Mouse (Mus musculus): ENCODE data around the gene Vmn1r3.
"Not testable (repeated sequence)": the region's sequence is repeated elsewhere in the genome, so short reads cannot be mapped to it uniquely, and the experiment has no call there.

GRCm38 (mm10) chr4:3167020-3167419, 18.1 kb downstream of the Vmn1r3 start, which contains the start of gene Vmn1r2:
- TF ChIP-seq CTCF, EP300 (IDR thresholded peaks at IDR 0.05; ENCODE audit: low read depth): not testable (repeated sequence)

Data from liver, postnatal 0 days (tissue).